Mouse (Mus musculus): ENCODE measurements around the gene Angptl2. TPM values are rescaled to one million over a fixed set of nuclear protein-coding genes. Genes with fewer than 3 reads are reported as not detected.

Gene Angptl2
- 10 to 100 TPM; 38.7 to 43.8 TPM for total RNA-seq (2021)
- long read RNA-seq, experiment 1, transcript Angptl2-201 (5 exons, 3,339 nt): major isoform, 30 of 38 reads
- long read RNA-seq, experiment 1, partial matches to known transcripts: 6 of 38 reads
- long read RNA-seq, experiment 1, other reads (novel, unspliced or antisense): 2 of 38 reads
- long read RNA-seq, experiment 2, transcript Angptl2-201 (5 exons, 3,339 nt): major isoform, 17 of 21 reads
- long read RNA-seq, experiment 2, partial matches to known transcripts: 1 of 21 reads
- long read RNA-seq, experiment 2, other reads (novel, unspliced or antisense): 2 of 21 reads

DNA sequence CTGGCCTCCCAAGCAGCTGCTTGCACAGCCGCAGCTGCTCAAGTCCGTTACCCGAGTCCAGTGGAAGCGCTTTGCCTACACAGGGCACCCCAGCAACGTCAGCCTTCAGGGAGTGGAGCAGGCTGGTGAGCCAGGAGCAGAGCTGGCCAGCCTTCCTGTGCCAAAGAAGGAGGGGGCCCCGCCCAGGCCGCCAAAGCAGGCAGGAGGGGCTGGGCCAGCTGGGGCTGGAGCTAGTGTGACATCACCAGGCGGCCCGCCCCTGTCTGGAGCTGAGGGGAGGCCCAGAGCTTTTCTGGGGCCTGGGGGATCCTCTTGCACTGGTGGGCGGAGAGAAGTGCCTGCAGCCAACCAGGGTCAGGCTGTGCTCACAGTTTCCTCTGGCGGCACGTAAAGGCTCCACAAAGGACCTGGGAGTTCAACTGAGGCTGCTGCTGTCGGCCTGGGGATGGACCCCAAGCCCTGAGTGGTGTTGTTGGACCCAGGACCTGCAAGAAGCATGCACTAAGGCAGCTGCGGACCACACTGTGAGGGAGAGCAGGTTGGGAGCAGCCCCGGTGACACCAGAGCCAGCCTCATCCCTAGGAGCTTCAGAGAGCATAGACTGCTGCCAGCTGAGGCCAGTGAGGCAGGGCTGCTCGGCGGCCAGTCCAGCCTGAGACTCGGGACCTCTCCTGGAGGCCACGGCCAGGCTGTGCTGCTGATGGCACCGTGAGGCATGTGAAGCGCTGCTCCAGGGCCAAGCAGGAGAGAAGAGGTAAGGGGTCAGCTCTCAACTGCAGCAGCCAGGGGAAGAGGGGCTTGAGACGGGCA is at the start of gene Angptl2:
Gene Angptl2, plus strand, starts transcription at position 370 of the 810 bp plus-strand sequence.
- DNase-seq: peak; percentile 91 to 96

DNA sequence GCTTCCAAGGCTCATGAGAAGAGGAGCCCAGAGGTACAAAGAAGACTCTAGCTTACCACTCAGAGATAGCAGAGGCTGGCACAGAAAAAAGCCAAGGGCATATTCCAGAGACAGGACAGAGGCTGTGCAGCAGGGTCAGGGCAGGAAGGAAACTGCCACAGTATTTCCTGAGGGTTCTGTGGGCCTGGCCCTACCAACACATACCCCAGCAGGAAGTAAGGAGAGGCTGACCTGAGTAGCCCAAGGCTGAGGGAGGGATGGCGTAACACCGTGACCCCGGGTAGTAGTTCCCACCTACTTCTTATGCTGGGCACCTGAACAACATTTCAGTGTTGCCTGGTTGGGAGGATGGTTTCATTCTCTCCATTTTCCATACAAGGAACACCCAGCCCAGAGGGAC is 48.8 kb upstream of the Angptl2 start:
- no peak for DNase-seq

DNA sequence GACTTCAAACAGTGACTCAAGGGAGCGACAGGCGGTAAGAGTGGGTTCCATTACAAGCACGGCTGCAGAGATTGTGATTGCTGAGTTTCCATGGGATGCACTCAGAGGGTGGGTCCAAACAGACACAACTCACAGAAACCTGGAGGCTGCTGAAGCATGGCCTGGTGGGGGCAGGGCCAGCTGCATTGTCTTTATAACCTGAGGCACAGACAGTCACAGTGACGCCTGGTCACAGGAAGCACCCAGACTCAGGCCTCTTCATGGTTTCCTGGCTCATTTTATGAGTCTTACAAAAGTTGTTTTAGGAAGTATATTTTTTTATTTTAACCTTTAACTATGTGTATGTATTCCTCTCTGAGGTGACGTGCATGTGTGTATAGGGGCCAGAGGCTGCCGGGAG is 46.4 kb upstream of the Angptl2 start:
- no peak for DNase-seq

DNA sequence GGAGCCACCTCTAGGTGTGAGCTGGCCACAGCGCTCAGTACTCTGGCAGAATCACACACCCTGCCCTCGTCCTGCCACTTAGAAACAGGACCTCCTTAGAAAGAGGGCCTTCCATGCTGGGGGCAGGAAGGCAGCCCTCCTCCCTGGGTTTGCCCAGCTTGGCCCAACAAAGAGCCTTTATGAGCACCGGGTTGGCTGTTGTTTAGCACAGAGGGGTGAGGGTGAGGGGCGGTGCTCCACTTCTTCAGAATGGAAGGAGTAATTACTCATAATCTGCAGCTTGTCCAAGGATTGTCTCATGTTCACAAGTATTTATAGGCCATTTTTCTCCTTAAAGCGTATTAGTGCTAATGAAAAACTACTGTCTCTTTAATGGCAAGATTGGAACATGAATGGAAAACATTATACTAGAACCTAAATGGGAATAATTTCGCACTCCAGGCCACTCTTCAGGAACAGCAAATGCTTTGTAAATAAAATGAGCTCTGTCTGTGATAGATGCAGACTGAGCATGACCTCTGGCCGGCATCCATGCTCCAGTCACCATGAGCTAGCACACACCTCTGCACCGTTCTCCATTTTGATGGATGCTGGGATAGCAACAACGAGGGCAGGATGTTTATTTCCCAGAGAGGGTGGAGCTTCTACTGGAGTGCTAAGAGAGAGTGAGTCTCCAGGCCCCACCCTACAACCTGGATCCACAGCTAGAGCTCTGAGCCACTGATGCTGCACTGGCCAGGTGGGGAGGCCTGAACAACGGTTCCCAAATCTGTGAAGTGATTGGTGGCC is 44.9 kb upstream of the Angptl2 start:
- no peak for DNase-seq

DNA sequence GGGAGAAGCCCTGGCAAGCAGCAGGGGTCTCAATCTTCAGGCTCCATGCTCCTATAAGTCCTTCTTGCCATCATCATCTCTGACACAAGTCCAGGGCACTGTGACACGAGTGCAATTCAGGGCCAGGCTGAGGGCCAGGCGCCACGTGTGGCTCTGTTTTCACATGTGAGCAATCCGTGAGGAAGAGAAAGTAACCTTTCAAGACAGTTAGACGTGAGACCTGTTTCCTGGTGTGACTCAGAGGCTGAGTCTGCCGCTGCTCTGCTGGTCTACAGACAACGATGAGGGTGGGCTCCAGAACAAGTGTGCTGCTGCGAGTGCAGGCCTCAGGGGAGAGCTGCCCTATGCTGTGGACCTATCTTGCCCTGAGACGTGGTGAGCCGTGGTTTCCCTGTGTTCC is 42.7 kb upstream of the Angptl2 start:
- no peak for DNase-seq

DNA sequence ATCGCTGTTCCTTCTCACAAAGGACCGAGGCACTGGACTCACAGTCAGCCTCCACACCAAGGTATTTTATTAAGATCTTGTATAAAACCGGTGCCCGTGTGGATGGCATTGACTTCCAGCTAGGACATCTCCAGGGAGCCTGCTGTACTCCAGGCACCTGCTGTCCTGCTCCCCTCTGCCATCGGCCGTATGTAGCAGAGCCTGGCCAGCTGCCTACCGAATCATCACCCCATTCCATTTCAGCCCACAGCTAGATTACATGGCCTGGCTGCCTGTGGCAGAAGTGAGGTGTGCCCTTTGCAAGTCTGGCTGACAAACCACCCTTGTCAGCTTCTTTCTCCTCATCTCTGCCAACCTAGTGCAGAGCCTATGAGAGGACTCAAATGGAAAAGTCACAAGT is 42.2 kb upstream of the Angptl2 start:
- peak in 1 of 2 experiments; percentile 55 for DNase-seq

DNA sequence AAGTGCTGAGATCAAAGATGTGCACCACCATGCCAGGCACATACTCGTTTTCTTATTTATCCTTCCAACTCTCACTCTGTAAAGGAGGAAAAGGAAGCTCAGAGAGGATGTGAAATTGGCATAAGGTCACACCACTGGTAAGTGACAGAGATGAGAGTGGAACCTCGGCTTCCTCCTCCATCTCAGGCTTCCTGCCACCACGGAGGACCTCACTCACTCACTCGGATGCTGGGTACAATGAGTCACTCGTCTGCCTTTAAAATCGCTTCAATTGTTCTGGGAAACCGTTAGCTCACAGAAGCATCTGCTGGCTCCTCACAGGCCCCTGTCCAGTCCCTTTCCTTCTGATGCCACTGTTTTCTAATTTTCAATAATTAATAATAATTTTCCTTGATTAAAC is 39.4 kb upstream of the Angptl2 start:
- DNase-seq: no peak

DNA sequence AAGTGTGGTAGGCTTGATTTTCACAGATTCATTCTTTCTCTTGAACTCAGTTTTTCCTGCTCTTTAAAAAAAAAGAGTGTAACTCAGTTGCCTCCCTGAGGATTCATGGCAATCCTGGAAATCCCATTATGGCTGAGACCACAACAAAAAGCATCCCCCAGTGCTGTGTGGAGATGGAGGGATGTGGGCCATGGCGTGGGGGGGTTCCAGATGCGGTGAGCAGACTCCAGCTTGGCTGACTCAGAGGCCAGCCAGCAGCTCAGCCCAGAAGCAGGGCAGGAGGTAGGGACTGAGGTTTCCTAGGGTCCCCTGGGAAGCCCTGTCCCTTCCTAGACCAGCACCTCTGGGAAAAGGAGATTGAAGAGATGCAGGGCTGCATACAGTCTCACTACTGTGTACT is 38.9 kb upstream of the Angptl2 start:
- DNase-seq: no peak

DNA sequence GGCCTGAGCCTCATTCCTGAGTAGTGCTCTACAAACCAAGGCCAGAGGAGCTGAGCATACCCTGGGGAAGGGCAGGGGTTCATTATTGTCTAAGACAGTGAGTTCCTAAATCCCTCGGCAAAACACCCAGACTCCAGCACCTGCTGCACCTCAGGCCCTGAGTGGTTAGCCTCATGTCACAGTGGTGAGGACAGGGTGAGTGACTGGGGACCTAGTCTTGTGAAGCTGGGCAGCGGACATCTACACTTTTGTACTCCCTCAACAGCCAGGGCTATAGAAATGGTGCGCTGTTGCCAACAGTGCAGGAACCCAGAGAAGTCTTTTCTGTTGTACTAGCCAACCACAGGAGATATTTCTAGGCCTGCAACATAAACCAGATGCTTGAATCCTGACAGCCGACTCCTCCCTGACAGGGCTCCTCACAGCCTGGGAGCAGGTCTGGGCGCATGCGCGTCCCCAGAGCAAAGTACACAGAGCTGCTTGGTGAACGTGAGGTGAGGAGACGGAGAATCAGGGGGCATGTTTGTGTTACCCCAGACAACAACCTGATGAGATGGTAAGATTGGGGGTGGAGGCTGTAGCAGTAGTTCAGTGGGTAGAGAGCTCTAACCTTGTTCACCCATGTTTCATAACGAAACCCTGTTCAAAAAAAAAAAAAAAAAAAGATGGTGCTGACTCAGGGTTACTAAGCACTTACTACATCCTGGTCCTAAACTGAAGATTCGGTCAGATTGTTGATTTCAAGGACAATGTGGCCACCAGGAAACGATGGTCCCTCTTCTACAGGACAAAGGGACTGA is 38.2 kb upstream of the Angptl2 start:
- DNase-seq: peak; percentile 63 to 71

DNA sequence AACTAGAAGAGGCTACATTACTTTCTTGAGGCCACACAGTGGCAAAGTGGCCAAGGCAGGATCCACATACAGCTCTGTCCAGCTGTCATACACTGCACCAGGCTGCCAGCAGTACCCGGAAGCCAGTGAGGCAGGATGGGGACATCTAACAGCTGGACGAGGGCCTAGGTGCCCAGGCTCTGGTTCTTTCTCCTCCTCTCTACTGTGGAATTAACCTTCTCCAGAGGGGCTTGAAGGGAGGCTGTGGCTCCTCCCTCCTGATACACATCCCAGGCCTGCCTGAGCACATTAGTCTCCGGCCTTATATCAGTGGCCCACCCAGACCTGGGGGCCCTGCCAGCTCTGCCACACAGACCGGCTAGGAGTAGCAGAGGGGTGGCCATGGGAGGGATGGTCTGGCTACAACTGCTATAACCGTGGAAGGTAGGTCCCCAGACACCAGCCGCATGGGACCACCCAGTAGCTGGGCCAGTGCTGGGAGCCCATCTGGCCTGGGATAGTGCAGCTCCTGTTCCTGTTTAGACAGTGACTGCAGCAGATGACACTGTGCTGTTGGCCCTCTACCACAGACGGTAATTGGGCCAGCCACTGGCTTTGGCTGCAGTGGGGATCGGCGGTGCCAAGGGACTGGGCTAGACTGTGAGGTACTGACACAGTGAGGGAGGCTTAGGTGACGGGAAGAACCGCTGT is 37.5 kb upstream of the Angptl2 start:
- peak in 1 of 2 experiments; percentile 60 for DNase-seq

DNA sequence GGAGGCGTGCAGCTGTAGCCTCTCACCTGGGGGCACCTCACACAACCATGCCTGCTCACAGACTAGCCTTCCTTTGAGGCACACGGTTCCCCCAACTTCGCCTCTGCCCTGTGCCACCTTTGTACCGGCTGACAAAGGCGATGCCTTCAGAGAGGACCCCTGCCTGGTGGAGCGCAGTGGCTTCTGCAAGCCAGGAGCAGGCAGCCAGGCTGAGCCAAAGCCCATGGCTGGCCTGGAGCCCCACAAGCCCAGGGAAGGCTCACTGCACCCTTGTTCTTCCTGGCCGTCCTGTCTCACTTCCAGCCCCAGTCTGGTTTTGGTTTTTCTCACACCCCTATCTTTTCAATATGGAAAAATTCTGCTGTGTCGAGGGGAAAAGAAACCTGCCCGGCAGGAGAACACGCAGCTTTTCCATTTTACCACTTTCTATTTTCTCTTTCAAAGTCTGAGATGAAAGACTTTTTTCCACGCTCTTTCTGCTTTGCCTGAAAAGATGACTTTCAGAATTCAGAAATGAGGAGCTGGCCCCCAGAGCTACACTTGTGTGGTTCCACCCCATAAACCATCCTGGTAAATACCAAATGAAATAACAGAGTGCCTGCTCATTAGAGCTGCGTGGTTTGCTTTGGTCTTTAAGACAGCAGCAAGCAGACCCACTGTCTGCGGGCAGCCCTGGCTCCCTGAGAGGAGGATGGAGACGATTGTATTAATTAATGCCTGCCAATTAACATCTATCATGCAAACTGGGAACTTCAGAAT is 36.5 kb upstream of the Angptl2 start:
- no peak for DNase-seq

DNA sequence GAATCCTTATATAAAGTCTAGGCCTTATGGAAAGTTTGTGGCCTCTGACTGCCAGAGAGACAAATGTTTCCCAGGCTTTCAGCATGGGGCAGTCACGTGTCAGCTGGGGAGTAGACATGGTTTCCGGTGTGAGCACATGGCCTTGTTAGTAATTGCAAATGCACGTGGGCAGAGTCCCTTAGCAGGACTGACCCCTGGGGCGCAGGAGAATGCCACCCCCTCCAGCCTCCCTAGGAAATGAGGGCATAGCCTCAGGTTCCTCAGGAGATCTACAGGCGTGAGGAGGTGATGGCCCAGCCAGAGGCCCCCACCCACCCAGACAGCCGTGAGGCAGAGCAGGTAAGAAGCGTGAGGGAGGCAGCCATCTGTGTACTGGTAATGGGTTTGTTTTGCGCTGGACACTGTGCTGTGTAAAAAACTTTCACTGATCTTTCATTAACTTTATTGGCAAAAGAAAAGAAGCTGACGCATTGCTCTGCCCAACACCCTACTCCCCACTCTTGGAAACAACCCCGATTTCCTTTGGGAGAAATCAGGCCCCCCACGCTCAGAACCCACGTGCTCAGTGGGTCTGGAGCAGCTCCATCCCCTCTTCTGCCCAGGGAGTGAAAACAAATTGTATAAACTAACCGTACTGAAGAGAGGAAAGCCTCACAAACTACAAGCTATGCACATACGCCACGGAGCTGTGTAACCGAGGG is 35.8 kb upstream of the Angptl2 start:
- peak; percentile 60 to 76 for DNase-seq

DNA sequence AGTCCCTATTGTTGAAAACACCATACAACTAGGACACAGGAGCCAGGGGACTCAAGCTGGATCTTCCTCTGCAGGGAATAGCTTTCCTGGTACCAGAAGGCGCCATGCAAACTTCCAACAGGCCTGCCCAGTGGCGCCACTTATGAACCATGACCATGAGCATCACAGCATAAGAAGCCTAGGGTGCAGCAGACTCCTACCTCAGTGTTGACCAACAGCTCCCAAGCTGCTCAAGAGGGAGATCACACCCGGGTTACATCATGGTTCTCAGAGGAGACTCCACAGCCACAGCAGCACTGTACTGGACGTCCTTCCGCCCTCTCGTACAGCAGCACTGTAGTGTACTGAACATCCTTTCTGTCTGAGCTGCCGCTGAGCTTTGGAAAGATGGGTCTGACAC is 32.5 kb upstream of the Angptl2 start:
- no peak for DNase-seq

DNA sequence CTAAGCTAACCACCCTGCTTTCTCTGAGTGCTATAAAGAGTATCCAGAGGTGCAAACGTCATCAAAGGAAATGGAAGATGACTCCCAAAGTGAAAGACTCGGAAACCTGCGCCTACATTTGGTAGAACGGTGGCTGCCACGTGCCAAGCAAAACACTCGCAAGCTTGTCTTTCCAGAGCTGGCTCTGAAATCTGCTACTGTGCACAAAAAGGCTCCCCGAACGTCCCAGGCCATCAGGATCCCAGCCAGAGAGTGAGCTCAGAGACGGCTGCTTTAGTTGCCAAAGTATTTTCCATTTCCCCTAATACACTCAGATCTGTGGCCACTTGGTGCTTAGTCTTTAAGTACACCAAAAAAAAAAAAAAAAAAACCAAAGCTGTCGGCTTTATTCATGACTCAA is 31.2 kb upstream of the Angptl2 start:
- peak; percentile 84 to 88 for DNase-seq

DNA sequence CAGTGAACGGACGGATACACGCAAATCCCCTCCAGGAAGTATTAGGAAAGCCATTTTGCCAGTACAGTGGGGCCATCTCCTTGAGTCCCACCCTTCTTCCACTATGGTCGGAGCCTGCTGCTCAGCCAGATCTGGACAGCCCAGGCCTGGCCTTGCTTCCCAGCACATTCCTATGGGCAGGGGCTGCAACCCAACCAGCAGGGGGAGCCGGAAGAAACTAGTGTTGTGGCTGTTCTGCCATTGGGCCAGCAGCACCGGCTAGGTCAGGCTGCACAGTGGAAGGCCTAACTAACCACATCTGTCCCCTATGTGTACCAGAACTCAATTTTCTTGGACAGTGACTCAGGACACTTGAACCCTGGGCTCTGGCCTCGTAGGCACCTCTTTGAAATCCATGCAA is 30.6 kb upstream of the Angptl2 start:
- peak in 1 of 2 experiments; percentile 63 for DNase-seq

DNA sequence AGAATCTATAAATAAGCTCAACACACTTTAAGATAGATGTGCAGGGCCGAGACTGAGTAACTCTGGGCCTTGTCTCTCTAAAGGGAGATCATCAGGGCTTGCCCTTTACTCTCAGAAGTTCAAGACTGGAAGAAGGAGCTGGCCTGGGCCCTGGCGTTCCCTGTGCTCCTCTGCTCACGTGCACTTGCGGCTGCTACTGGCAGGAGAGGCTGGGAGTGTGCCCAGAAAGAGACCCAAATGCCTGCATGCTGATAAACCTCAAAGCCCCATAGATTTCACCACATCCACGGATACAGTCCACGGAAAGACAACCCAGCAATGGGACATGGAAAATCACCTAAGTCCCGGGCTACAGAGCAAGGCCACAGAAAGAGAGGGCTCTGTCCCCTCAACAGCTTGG is 29.4 kb upstream of the Angptl2 start:
- peak; percentile 56 to 65 for DNase-seq

DNA sequence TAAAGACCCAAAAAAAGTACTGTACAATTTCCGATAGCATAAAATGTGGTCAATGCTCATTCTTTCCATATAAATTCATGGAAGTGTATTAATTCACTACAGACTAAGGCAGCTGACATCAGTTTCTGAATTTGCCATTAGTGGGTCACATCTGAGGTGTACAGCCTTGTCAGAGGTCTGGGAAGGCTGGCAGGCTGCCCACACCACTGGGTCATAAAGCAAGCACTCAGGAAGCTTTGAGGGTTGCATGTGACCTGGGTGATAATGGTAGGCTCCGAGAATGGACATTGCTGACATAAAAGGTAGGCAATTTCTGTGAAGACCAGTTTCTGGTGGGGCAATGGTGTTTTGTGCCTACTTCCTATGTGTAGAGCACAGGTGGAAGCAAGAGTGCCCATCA is 28.0 kb upstream of the Angptl2 start:
- DNase-seq: peak in 1 of 2 experiments; percentile 35

DNA sequence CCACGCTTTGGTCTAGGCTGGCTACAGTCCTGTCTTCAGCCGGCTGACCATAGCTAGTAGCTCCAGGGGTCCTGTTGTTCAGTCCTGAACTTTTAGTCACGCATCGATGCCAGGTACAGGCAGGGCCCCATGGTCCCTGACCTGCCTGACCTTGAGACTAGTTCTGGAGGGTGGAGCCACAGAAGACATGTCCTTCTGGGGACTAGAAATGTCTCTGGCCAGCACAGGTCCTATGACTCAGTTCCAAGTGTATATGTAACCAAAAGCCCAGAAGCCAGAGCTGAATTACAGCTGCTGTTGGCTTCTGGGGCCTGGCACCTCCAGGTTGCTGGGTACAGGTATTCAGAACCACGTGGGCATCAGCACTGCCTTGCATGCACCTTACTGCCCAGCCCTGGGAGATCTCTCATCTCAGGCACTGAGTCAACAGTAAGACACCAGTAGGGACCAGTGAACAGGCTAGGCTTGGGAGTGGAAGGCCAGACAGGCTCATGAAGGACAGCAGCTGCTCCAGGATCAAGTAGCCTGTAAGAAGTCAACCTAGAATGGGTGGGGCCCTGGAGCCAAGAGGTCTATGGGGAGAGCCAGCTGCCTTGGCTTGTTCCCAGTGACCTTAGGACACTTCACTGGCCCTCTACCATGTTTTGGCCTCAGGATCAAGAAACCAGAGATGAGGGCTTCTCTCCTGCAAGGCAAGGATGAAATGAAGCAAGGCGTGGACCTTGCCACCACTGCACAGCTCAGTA is 26.8 kb upstream of the Angptl2 start:
- DNase-seq: peak in 1 of 2 experiments; percentile 34

DNA sequence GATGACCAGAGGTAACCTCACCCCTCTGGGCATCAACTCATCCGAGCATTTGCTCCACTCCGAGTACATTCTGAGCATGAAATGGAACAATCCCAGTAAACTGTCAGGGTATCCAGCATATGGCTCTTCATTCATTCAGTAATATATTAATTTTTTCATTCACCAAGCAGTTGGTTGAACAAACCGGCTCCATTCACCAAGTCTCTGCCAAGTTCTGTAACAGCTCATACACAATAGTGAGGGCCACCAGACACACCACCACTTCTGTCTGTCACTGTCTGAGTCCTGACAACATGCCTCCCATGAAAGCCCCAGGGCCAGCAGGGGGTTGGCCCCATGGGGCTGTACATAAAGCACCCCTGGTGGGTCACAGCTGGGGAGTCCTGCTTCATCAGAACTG is 25.9 kb upstream of the Angptl2 start:
- DNase-seq: no peak

All from heart, adult 18-20 months (tissue).